Mouse (Mus musculus): ENCODE results near the gene Cbwd1. TPM values are rescaled to one million over a fixed set of nuclear protein-coding genes. Genes with fewer than 3 reads are reported as not detected.

The Cbwd1 gene
- total RNA-seq, 2 experiments from 2014 or later: 1.5 to 6.2 TPM

DNA sequence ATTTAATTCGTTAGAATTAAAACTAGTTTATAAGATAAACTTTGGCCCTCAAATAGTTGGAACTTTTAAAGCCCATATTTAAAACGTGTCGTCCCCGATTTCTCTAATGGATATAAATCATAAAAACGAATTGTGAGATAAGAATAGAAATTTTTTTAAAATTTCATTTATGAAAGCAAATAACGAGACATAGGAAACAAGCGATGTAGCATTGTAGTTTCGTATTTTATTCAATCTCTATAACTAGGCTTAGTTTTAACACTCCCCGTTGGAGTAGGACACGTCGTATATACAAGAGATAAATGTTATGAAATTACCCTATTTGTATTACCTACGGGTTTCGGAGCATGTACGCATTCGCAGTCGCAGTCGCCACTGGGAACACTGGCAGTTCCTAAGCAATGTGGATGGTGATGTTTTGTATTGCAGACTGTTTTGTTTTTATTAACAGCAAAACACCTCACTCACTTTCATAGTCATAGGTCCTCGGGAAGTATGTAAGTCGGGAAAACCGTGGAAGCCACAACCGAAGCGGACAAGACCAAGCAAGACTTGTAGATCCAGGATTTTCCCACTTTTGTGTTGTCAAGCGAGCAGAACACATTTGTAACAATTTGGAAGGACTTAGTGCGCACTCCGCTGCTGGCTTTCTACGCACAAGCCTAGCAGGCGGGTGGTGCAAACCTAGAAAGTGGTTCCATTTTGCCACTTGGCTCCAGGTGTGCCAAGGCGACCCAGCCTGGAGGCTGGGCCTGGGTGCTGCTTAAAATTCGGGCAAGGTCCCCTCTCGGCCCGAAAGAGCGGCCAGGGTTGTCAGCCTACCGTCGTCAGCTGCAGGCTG is 62.5 kb downstream of the Cbwd1 start:
- ATAC-seq (replicated peaks; ENCODE audit: low FRiP score, poor library complexity, severe bottlenecking): no peak

DNA sequence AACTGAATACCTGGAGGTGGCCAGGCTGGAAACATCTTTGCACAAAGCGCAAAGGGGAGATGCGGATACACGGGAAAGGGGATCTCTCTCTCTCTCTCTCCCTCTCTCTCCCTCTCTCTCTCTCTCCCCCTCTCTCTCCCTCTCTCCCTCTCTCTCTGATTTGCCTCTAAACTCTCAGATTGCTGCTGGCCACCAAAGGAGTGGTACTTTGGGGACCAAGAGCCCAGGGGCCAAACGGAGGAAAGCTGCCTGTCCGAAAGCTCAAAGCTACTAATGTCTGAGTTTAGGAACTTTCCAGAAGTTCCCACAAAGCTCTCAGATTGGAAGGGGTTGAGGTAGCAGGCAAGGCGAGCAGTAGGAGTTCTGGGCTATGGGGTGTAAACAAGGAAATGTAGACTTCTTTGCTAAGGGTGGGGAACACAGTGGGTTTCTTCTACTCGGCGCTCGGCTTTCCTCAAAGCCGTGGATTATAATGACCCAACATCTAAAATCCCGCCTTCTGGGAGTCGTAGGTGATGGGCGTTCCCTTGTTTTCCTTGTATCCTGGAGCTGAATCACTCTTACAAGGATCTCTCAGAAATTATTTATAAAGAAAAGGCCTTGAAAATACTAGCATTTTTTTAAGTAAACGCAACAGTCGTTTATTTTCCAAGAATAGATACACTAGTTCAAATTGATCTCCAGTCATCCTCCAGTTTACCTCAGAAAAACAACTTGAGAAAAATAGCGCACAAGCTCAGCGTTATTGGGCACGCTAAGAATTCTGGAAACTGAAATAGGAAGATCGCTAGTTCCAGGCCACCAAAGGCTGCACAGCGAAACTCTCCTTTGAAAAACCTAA is 63.3 kb downstream of the Cbwd1 start:
- ATAC-seq (replicated peaks; ENCODE audit: low FRiP score, poor library complexity, severe bottlenecking): no peak

GRCm38 (mm10) chr19:24897006-24897895 is 64.2 kb downstream of the Cbwd1 start:
- ATAC-seq (replicated peaks; ENCODE audit: low FRiP score, poor library complexity, severe bottlenecking): no peak

GRCm38 (mm10) chr19:24896536-24896935 is 64.9 kb downstream of the Cbwd1 start:
- ATAC-seq (replicated peaks; ENCODE audit: low FRiP score, poor library complexity, severe bottlenecking): no peak

DNA sequence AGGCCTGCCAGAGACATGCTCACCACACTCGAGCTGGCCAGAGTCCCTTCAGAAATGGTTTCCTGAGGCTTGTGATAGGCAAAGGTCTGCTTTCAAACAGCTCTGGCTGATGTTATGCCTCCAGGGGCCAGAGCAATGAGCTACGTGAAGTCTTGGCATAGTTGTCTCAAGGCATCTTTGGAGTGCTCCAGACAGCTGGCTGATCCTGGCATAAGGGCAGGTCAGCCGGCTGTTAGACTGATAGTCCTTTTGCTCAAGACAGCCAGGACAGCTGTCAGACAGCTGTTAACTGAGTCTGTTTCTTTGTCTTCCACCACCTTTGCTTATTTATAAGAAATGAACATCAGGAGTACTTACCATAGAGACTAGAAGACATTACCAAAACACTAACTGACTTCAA is 74.5 kb downstream of the Cbwd1 start:
- ATAC-seq (replicated peaks; ENCODE audit: low FRiP score, poor library complexity, severe bottlenecking): no peak

DNA sequence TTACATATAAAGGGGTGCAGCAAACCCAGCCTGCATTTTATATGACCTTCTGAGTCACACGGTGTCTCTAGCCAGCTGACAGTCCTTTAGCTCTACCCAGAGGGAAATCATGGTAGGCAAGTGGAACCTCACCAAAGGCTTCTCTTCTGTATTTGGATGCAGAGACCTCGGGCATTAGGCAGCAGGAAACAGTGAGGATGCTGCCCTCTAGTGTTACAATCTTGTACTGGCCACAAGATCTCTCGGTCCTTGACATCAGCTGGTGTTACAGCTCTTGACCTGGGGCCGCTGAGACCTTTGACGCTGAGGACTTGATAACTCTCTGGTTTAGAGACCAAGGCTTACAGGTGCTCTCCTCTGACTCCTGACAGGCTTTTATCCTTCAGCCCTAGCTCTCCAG is 75.9 kb downstream of the Cbwd1 start:
- peak; percentile 72; the same call in 1 of the 2 replicates for ATAC-seq (replicated peaks; ENCODE audit: low FRiP score, poor library complexity, severe bottlenecking)

GRCm38 (mm10) chr19:24881237-24881636 is 80.2 kb downstream of the Cbwd1 start:
- no peak for ATAC-seq (replicated peaks; ENCODE audit: low FRiP score, poor library complexity, severe bottlenecking)

DNA sequence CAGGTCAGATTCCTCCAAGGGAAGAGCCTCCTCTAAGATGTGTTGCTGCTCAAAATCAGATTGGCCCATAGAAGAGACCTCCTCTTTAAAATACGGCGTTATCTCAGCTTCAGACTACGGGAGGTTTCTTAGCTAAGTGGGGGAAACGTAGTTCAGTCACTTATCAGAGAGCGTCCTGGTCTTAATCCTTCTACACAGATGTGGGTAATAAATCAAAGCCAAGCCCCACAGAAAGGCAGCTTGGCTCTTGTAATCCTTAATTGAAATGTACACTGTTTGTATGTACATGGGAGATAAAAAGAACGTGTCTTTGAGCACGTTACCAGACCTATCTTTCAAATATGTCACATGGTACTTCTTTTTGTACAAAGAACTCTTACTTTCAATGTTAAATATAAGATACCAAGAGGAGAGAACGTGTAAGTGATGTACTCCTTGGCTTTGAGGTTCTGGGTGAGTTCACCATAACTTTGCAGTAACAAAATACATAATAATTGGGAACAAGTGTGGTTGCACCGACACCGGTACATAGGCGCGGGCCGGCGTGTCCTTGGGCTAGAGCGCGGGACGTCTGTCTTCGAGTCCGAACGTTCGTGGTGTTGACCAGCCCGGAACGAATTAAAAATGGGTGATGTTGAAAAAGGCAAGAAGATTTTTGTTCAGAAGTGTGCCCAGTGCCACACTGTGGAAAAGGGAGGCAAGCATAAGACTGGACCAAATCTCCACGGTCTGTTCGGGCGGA is 86.1 kb downstream of the Cbwd1 start, which contains the start of gene Gm10053:
Gm10053 (plus strand) TSS at position 558 of the 742 bp plus-strand sequence.
- ATAC-seq (replicated peaks; ENCODE audit: low FRiP score, poor library complexity, severe bottlenecking): peak; percentile 99

DNA sequence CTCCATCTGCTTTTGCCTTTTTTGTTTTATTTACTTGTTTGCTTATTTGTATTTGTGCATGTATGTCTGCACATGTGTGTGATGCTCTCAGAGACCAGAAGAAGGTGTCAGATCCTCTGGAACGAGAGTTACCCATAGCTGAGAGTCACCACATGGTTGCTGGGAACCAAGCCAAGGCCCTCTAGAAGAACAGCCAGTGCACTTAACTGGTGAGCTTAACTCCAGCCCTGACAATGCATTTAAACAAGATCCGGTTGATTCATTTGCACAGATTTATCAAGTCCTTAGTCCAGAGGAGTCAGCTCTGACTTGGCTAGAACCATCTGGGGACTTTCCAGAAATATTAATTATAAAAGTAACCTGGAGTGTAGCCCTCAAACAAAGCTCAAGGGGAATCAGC is 87.5 kb downstream of the Cbwd1 start:
- no peak for ATAC-seq (replicated peaks; ENCODE audit: low FRiP score, poor library complexity, severe bottlenecking)

GRCm38 (mm10) chr19:24871037-24871635 is 90.3 kb downstream of the Cbwd1 start:
- ATAC-seq (replicated peaks; ENCODE audit: low FRiP score, poor library complexity, severe bottlenecking): no peak

Other genes with a start within 250 kb of the Cbwd1 start
- gene Pgm5, start 99.8 kb downstream of the Cbwd1 start, total RNA-seq (2015; ENCODE audit: low replicate concordance): 0.84 TPM in 1 of 2 replicates, not detected in the other
- not detected in 2 replicates for gene Pgm5, start 99.8 kb downstream of the Cbwd1 start, total RNA-seq (2017; ENCODE audit: low replicate concordance)
- 45.9 and 72.7 TPM in 2 replicates for gene Gm10053, start 85.9 kb downstream of the Cbwd1 start, total RNA-seq (2015; ENCODE audit: low replicate concordance)
- gene Gm10053, start 85.9 kb downstream of the Cbwd1 start, total RNA-seq (2017; ENCODE audit: low replicate concordance): 11.7 and 18.5 TPM in 2 replicates
- gene Foxd4, start 60.4 kb downstream of the Cbwd1 start, total RNA-seq (2015; ENCODE audit: low replicate concordance): not detected in 2 replicates
- gene Foxd4, start 60.4 kb downstream of the Cbwd1 start, total RNA-seq (2017; ENCODE audit: low replicate concordance): 0.14 TPM in 1 of 2 replicates, not detected in the other
- 31.9 and 33.2 TPM in 2 replicates for gene Dock8, start 37.9 kb upstream of the Cbwd1 start, total RNA-seq (2015; ENCODE audit: low replicate concordance)
- gene Dock8, start 37.9 kb upstream of the Cbwd1 start, total RNA-seq (2017; ENCODE audit: low replicate concordance): 14.4 and 22.0 TPM in 2 replicates

All from erythroblast, adult 5-6 weeks (primary cell).